Mouse (Mus musculus) spleen, embryonic (tissue): ENCODE measurements around the gene Ttc23.

ENCODE experiments used
- CTCF ChIA-PET: fragments of 350-600 bp; sonication (Branson Sonifier 250); formaldehyde crosslinking; loops from one replicate; lab custom pipeline; 2022; lab: Charles Lee

The Ttc23 gene

DNA sequence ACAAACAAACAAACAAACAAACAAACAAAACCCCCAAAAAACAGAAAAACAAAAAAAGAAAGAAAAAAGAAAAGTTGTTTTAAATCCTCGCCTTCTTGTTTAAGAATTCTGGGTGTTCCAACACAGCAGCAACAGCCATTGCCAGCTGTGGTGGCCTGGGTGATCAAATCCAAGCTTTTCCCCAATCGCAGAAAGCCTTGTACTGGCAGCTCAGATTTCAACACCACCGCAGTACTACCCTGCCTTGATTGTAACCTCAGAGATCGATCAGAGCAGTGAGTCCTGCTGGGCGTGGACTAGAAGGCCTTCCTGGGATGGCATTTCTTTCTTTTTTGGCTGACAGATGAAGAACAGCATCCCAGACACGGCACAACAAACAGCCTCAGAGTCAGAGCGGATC lies 48.7 kb downstream of the Ttc23 start:
- CTCF ChIA-PET = no interaction called here

DNA sequence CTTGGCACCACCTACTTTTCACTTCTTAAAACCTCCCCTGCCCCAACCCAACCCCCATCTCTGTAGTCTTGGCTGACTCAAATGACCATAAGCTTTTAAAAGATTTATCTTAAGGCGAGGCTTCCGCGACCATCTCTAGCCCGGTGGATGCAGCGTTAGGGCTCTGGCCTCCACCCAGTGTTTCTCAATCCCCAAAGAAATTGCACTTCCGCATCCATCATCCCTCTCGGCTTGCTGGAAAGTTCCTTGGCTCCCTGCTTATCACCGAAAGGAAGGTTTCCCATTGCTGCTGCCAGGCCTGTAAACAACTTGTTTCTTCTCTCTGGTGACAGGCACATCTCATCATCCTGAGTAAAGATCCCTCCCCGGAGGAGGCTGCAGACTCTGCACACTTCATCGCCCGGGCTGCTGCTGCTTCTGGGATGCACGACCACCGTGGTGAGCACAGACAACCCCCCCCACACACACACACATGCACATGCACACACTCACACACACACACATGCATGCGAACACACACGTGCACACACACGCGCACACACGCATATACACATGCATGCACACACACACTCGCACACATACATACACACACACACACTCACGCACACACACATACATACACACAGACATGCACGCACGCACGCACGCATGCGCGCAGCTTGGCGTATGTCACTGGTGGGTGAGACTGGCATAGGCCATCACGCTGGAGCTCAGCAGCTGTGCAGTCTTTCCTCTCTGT lies 50.9 kb downstream of the Ttc23 start:
- CTCF ChIA-PET = no interaction called here

DNA sequence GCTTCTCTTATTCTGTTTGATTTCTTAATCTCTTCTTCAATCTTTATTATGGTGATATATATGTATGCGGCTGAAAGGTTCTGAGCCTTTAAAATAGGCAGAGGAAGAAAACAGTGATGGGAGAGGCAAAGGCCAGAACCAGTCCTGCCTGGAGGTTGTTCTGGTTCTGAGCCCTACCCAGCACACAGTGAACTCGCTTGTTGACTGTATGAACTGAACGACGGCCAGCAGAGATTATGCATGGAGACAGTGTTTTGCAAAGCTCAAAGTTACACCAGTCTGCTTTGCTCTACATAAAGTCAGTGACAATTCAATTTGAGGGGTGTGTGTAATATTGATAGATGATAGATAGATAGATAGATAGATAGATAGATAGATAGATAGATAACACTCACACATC lies 52.1 kb downstream of the Ttc23 start:
- CTCF ChIA-PET = no interaction called here

- CTCF ChIA-PET = interaction anchor here (0.8 kb wide), 1 partner anchor 32 kb away, joined by 3 read pairs; no protein-coding TSS in a partner anchor
These were observed 53.6 kb downstream of the Ttc23 start for GRCm38 (mm10) chr7:67700846-67701245.

DNA sequence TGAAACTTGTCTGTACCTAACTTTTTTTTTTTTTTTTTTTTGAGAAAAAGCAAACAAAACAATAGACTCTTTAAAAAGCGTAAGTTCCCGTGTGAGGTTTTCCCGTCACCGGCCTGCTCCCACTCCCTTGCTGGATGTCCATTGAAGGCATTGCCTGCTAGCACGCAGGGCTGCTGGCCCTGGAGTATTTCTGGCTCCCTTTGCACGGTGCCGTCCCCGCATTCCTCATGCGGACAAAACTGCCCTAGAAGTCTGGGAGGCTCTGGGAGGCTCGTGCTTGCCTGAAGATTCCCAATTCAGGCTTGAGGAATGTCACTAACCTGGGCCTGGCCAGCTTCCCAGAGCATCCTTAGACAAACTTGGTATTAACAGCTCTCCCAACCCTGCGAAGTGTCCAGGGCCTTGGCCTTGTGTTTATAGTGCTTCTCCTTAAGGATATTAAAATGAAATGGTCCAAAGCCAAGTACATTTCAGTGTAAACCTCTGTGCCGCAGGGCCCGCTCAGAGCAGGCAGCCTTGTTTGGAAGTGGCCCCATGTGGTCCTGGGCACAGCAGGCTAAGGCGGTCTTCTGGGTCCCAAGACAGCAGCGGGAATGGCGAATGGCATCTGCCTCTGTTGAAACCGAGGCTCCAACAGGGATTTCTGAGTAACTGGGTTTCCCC lies 54.2 kb downstream of the Ttc23 start:
- CTCF ChIA-PET = interaction anchor here (0.7 kb wide), 1 partner anchor 211 kb away, joined by 3 read pairs; no protein-coding TSS in a partner anchor

DNA sequence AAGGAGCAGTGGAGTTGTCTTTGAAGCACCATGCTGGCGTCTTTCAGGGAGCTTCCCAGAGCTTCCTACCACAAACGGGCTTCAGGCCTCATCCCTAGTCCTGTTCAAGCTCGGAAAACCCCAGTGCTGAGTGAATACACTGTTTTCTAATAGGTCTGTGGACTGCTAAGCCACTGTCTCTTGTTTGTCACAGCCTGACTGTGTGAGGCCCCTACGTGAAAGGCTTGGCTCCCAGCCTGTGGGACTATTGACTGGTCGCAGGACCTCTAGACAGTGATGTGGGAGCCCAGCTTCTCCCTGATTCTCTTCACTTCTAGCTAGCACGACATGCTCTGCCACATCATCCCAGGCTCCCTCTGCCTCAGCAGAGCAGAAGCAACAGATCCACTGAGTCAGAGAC lies 61.0 kb downstream of the Ttc23 start:
- CTCF ChIA-PET = no interaction called here

- CTCF ChIA-PET = no interaction called here
These were observed 63.0 kb downstream of the Ttc23 start for GRCm38 (mm10) chr7:67710216-67710615.

- CTCF ChIA-PET = no interaction called here
These were observed 66.8 kb downstream of the Ttc23 start for GRCm38 (mm10) chr7:67713820-67714510.

- CTCF ChIA-PET = no interaction called here
These were observed 68.0 kb downstream of the Ttc23 start for GRCm38 (mm10) chr7:67715176-67715575.

- CTCF ChIA-PET = no interaction called here
These were observed 69.1 kb downstream of the Ttc23 start for GRCm38 (mm10) chr7:67716213-67716878.

GRCm38 (mm10) chr7:67716925-67717324 lies 69.7 kb downstream of the Ttc23 start:
- CTCF ChIA-PET = no interaction called here

DNA sequence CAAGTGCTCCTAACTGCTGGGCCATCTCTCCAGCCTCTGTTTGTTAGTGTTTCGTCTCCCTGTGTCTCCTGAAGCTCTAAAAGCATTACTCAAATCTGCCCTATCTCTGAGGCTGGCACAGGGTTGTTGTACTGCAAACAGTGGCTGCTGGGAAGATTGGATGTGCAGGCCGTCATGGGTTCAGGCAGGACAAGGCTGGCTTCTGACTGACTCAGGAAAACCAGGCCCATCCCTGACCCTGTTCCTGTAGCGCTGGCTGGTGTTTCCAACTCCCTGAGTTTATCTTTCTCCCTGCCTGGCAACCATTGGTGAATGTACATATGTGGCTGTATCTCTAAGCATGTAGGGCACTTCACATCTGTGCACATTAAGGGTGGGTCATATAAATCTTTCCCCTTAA lies 70.3 kb downstream of the Ttc23 start:
- CTCF ChIA-PET = no interaction called here

GRCm38 (mm10) chr7:67718804-67719203 lies 71.6 kb downstream of the Ttc23 start:
- CTCF ChIA-PET = no interaction called here

GRCm38 (mm10) chr7:67722163-67722562 lies 75.0 kb downstream of the Ttc23 start:
- CTCF ChIA-PET = no interaction called here

DNA sequence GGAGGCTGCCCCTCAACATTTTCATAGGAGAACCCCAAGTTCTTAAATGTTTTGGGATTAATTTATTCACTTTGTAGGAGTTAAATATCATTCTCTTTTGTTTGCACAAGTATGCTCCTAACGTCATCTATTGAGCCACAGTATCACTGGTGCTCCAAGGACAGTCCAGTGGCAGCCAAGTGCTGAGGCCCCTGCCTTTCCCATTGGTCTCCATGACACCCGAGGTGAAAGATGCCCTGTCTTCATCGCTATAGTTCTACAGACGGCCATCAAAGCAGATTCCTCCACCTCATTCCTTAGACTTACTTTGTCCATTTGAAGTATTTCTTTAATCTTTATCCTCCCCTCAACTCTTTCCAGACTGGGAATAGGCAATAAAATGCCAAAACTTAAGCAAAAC lies 77.3 kb downstream of the Ttc23 start:
- CTCF ChIA-PET = no interaction called here

GRCm38 (mm10) chr7:67725016-67725415 lies 77.8 kb downstream of the Ttc23 start:
- CTCF ChIA-PET = no interaction called here

DNA sequence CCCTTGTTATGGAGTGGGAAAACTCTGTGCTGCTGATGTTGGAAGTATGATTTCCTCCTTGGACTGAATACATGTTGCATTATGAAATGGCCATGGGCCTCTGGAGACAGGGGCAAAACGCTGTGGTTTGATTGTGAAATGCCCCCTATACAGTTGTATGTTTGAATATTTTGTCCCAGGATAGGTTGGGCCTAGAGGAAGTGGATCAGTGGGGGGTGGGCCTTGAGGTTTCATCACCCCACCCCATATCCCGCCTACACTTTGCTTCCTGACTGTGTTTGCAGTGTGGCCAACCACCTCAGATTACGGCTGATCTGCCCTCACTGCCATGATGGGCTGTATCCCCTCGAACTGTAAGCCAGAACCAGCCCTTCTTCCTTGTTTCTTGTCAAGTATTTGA lies 81.0 kb downstream of the Ttc23 start:
- CTCF ChIA-PET = no interaction called here

DNA sequence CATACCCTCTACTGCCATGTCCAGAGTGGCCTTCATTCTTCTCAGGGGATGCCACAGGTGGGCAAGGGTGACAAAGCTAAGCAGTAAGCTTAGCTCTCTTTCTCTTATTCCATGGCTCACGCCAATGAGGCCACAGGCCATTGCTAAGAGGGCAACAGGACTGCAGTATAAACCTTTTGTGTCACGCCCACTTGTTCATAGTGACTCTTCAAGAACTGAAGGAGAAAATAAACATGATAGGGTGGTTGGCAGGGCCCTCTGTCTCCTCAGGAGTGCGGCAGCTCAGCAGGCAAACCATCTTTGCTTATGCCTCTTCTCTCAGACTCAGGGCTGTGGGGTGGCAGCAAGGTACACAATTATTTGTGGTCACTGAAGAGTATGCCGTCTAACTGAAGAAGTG lies 81.6 kb downstream of the Ttc23 start:
- CTCF ChIA-PET = no interaction called here

- CTCF ChIA-PET = no interaction called here
These were observed 83.4 kb downstream of the Ttc23 start for GRCm38 (mm10) chr7:67730431-67731110.

DNA sequence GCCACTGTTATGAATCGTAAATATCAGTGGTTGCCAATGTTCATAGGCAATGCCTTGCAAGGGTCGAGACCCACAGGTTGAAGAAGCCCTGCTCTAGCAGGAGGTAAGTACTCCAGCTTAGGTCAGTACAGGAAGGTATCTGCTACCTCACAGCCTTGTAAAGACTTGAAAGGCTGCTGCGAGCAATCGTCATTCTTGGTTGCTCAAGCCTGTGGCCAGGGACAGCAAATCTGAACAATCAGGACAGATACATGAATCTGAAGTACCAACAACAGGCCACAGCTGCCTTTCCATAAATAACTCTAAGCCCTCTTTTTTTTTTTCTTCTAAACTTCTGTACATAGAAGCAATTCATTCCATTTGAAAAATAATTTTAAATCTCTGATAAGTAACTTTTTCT lies 85.1 kb downstream of the Ttc23 start:
- CTCF ChIA-PET = interaction anchor here (0.6 kb wide), 1 partner anchor 32 kb away, joined by 3 read pairs; no protein-coding TSS in a partner anchor

DNA sequence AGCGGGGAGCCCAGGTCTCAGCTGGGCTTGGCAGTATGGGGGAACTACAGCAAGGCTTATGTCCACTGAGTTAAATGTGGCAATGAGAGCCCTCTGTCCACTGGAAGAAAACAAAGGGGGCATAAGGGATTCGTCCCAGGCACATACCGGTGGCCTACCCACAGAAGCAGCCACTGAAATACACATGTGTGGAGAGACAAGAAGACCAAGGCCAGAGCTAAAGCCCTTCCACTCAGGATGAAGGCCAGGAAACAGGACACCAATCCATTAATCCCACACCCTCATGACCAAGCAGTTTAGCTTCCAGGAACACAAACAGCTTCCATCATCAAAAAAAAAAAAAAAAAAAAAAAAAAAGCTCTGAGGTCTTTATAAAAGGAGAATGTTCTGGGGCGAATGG lies 93.2 kb downstream of the Ttc23 start:
- CTCF ChIA-PET = no interaction called here

DNA sequence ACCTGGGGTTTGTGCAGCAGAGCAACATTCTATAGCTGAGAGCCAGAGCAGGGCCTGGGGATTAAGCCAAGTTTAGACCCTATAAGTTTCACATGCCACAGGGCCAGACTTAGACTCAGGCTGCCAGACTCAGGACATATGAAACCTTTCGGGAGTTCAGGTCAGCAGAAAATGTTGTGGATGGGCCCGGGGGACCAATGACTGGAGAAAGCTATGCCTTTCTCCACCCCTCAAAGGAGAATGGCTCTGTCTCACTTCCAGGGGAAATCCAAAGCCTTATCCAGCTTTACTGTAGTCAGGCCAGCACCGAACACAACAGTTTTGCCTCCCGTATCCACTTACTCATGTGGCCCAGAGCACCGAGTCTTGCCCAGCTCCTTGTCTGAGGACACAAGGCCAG lies 93.6 kb downstream of the Ttc23 start:
- CTCF ChIA-PET = no interaction called here
